Mouse (Mus musculus) lung, postnatal 0 days (tissue): Measurements from ENCODE around the gene Pcolce2. TPM values are rescaled to one million over a fixed set of nuclear protein-coding genes. Genes with fewer than 3 reads are reported as not detected.

Experiments
- ATAC-seq: fragments of 200-750 bp; cut with Nextera tagmentation; 2 replicates; pipeline ENCODE4 v1.8.0; 2017; ENCODE audit warnings: moderate library complexity
- DNase-seq: peaks from one replicate; pipeline ENCODE4 v3.0.0-alpha.2; 2016; ENCODE audit warnings: low spot score
- H3K27ac ChIP-seq: fragments of 300-500 bp; sonication (generic); 2 replicates; pipeline ENCODE4 v1.5.1; 2014; ENCODE audit warnings: antibody characterized with exemption, mild to moderate bottlenecking, low read length, mixed read lengths
- H3K27me3 ChIP-seq: fragments of 300-500 bp; sonication (generic); replicated peaks from 2 replicates; pipeline ENCODE4 v1.6.1; 2014; ENCODE audit warnings: low read length, mixed read lengths; ENCODE audit not compliant: insufficient read depth
- H3K36me3 ChIP-seq: fragments of 300-500 bp; sonication (generic); 2 replicates; pipeline ENCODE4 v1.6.1; 2014; ENCODE audit warnings: low read length, mixed read lengths; ENCODE audit not compliant: insufficient read depth
- H3K4me1 ChIP-seq: fragments of 300-500 bp; sonication (generic); 2 replicates; pipeline ENCODE4 v1.6.1; 2014; ENCODE audit warnings: antibody characterized with exemption, low read depth, low read length, mixed read lengths; ENCODE audit not compliant: insufficient read depth
- H3K4me2 ChIP-seq: fragments of 300-500 bp; sonication (generic); replicated peaks from 2 replicates; pipeline ENCODE4 v1.6.1; 2014; ENCODE audit warnings: low read depth, mild to moderate bottlenecking, low read length, moderate library complexity, mixed read lengths
- H3K4me3 ChIP-seq: fragments of 300-500 bp; sonication (generic); 2 replicates; pipeline ENCODE4 v1.5.1; 2014; ENCODE audit warnings: low read depth, low read length
- H3K9ac ChIP-seq: fragments of 300-500 bp; sonication (generic); replicated peaks from 2 replicates; pipeline ENCODE4 v1.6.1; 2014; ENCODE audit warnings: low read depth, mild to moderate bottlenecking
- H3K9me3 ChIP-seq: fragments of 300-500 bp; sonication (generic); 2 replicates; pipeline ENCODE4 v1.6.1; 2016; ENCODE audit warnings: low read length, mixed read lengths
- CTCF ChIP-seq: IDR thresholded peaks from 2 replicates; pipeline ENCODE4 v1.5.1; 2016; ENCODE audit warnings: antibody characterized with exemption, mild to moderate bottlenecking
- EP300 ChIP-seq: IDR thresholded peaks from 2 replicates; pipeline ENCODE4 v1.6.1; 2016; ENCODE audit warnings: antibody characterized with exemption, mild to moderate bottlenecking, control low read depth
- WGBS: fragments of 180-500 bp; shearing (Covaris S2); extraction: QIAGEN DNeasy Blood & Tissue Kit; methylation state at CpG from one replicate; pipeline ENCODE4 v1.1.7; 2014; 5-methylcytosine and 5-hydroxymethylcytosine counted together
- polyA plus RNA-seq: library from polyadenylated mRNA; unstranded; fragments of >200 nt; fragmentation: Nextera tagmentation; extraction: Ambion mirVana; gene quantifications from 2 replicates; pipeline ENCODE4 v1.2.1, GENCODE M21; 2015

Pcolce2 gene
- polyA plus RNA-seq, 1 experiment from 2014 or later = 52.1 TPM

GRCm38 (mm10) chr9:95694526-95694925, 57.1 kb downstream of the Pcolce2 start:
- no peaks in the 10 kb centered on the region for H3K9me3 ChIP-seq
- TF ChIP-seq EP300 (no peak), CTCF (no peak)
- no peak overlapping the region for H3K27ac ChIP-seq
- H3K4me1 ChIP-seq = no peaks in the 10 kb centered on the region
- no peak overlapping the region for H3K4me3 ChIP-seq
- H3K36me3 ChIP-seq = no peaks in the 10 kb centered on the region
- DNase-seq (no peak), ATAC-seq (no peak)
- no peak overlapping the region for H3K9ac ChIP-seq
- 60% methylated on average over 12 of the region's 12 CpGs for WGBS
- no peak overlapping the region for H3K4me2 ChIP-seq
- no peaks in the 10 kb centered on the region for H3K27me3 ChIP-seq

- 79% methylated on average over 15 of the region's 15 CpGs for WGBS
- Histone ChIP-seq H3K9me3 (no peaks in the 10 kb centered on the region), H3K4me2 (no peak overlapping the region), H3K9ac (no peak overlapping the region), H3K27ac (no peak overlapping the region), H3K27me3 (no peaks in the 10 kb centered on the region), H3K4me1 (no peaks in the 10 kb centered on the region), H3K4me3 (no peak overlapping the region), H3K36me3 (no peaks in the 10 kb centered on the region)
- TF ChIP-seq EP300 (no peak), CTCF (no peak)
- ATAC-seq (no peak), DNase-seq (no peak)
These were observed 57.6 kb downstream of the Pcolce2 start for GRCm38 (mm10) chr9:95695023-95695422.

- Histone ChIP-seq H3K4me1 (no peaks in the 10 kb centered on the region), H3K27me3 (no peaks in the 10 kb centered on the region), H3K36me3 (no peaks in the 10 kb centered on the region), H3K9me3 (no peaks in the 10 kb centered on the region), H3K4me3 (no peak overlapping the region), H3K9ac (no peak overlapping the region), H3K27ac (no peak overlapping the region), H3K4me2 (no peak overlapping the region)
- DNase-seq (no peak), ATAC-seq (no peak)
- 51% methylated on average over 6 of the region's 6 CpGs for WGBS
- TF ChIP-seq CTCF (no peak), EP300 (no peak)
These were observed 59.2 kb downstream of the Pcolce2 start for GRCm38 (mm10) chr9:95696581-95696980.

- H3K4me1 ChIP-seq = no peaks in the 10 kb centered on the region
- 52% methylated on average over 2 of the region's 2 CpGs for WGBS
- no peaks in the 10 kb centered on the region for H3K36me3 ChIP-seq
- H3K9ac ChIP-seq = no peak overlapping the region
- no peak overlapping the region for H3K4me2 ChIP-seq
- TF ChIP-seq EP300 (no peak), CTCF (peak; percentile 72)
- DNase-seq = peak; percentile 34
- H3K27me3 ChIP-seq = no peaks in the 10 kb centered on the region
- no peak overlapping the region for H3K4me3 ChIP-seq
- H3K9me3 ChIP-seq = no peaks in the 10 kb centered on the region
- ATAC-seq = no peak
- no peak overlapping the region for H3K27ac ChIP-seq
These were observed 60.4 kb downstream of the Pcolce2 start for GRCm38 (mm10) chr9:95697808-95698207.

GRCm38 (mm10) chr9:95699273-95699672, 61.9 kb downstream of the Pcolce2 start:
- no peak for TF ChIP-seq EP300
- TF ChIP-seq CTCF = no peak
- no peak overlapping the region for H3K4me2 ChIP-seq

GRCm38 (mm10) chr9:95704078-95704477, 66.7 kb downstream of the Pcolce2 start:
- no peaks in the 10 kb centered on the region for H3K4me1 ChIP-seq
- WGBS = 75% methylated on average over 3 of the region's 3 CpGs
- no peaks in the 10 kb centered on the region for H3K36me3 ChIP-seq
- H3K27ac ChIP-seq = no peak overlapping the region
- ATAC-seq (no peak), DNase-seq (no peak)
- H3K27me3 ChIP-seq = no peaks in the 10 kb centered on the region
- H3K9ac ChIP-seq = no peak overlapping the region
- no peak for TF ChIP-seq EP300
- TF ChIP-seq CTCF = no peak
- no peak overlapping the region for H3K4me3 ChIP-seq
- H3K9me3 ChIP-seq = no peaks in the 10 kb centered on the region
- no peak overlapping the region for H3K4me2 ChIP-seq

More at GRCm38 (mm10) chr9:95699273-95699672, 61.9 kb downstream of the Pcolce2 start:
- no peak overlapping the region for H3K9ac ChIP-seq
- no peak overlapping the region for H3K4me3 ChIP-seq
- H3K27me3 ChIP-seq = no peaks in the 10 kb centered on the region
- no peaks in the 10 kb centered on the region for H3K4me1 ChIP-seq
- H3K9me3 ChIP-seq = no peaks in the 10 kb centered on the region
- H3K27ac ChIP-seq = no peak overlapping the region
- no peak for ATAC-seq
- no peak for DNase-seq
- 69% methylated on average over 4 of the region's 4 CpGs for WGBS
- H3K36me3 ChIP-seq = no peaks in the 10 kb centered on the region

- DNase-seq (peak; percentile 84), ATAC-seq (peak; percentile 91)
- no peak for TF ChIP-seq EP300
- no peak for TF ChIP-seq CTCF
These were observed 68.0 kb downstream of the Pcolce2 start for GRCm38 (mm10) chr9:95705371-95705770.

More at GRCm38 (mm10) chr9:95705371-95705770, 68.0 kb downstream of the Pcolce2 start:
- Histone ChIP-seq H3K4me1 (no peaks in the 10 kb centered on the region), H3K9me3 (no peaks in the 10 kb centered on the region), H3K36me3 (no peaks in the 10 kb centered on the region), H3K4me3 (no peak overlapping the region), H3K27ac (no peak overlapping the region), H3K4me2 (no peak overlapping the region), H3K27me3 (no peaks in the 10 kb centered on the region), H3K9ac (no peak overlapping the region)
- WGBS = 56% methylated on average over 5 of the region's 5 CpGs
